Mouse (Mus musculus): Measurements from ENCODE around the gene Slc39a10.

DNA sequence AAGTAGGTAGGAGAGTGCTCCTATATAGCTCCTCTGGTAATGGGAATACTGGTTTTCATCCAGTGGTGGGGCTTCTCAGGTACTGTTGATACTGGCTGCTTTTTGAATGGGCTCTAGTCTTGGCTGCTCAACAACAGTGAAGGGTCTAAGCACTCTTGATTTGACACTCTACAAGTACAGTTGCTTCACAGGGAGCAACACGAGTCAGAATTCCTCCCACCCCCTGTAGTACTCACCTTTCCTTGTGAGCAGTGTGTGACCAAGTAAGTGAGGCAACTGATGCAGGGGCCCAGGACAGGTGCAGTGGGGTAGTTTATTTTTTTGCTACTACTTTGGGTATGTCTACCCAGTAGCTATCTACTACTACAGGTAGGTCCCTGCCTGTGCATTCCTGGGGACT is 87.6 kb downstream of the Slc39a10 start:
- TF ChIP-seq POLR2A (IDR thresholded peaks at IDR 0.05; ENCODE audit: control insufficient read depth in 1 of 2, insufficient read depth in 1 of 2, low read depth in 1 of 2, low read length in 2 of 2, poor library complexity in 1 of 2): no peak
- no peak for TF ChIP-seq CTCF (IDR thresholded peaks at IDR 0.05 in 2 of 3, conservative IDR thresholded peaks at IDR 0.05 in 1 of 3; ENCODE audit: control insufficient read depth in 1 of 3, insufficient read depth in 1 of 3, low read depth in 2 of 3, low read length in 3 of 3, poor library complexity in 1 of 3, severe bottlenecking in 1 of 3)
- TF ChIP-seq MAZ (IDR thresholded peaks at IDR 0.05; ENCODE audit: low read depth, low read length): no peak
- no peak for TF ChIP-seq ELF1 (IDR thresholded peaks at IDR 0.05; ENCODE audit: low read depth, low read length)
- no peak for TF ChIP-seq TAL1 (IDR thresholded peaks at IDR 0.05; ENCODE audit: low read length)
- no peak for TF ChIP-seq JUND (IDR thresholded peaks at IDR 0.05; ENCODE audit: low read depth, low read length)
- no peak for TF ChIP-seq MEF2A (IDR thresholded peaks at IDR 0.05; ENCODE audit: extremely low read depth, insufficient replicate concordance, low read depth, low read length, poor library complexity, severe bottlenecking)
- TF ChIP-seq RCOR1 (IDR thresholded peaks at IDR 0.05; ENCODE audit: low read depth, low read length): no peak
- TF ChIP-seq SMC3 (IDR thresholded peaks at IDR 0.05; ENCODE audit: low read depth, low read length): no peak
- no peak for TF ChIP-seq EP300 (IDR thresholded peaks at IDR 0.05; ENCODE audit: low read depth in 1 of 2, low read length in 2 of 2)
- no peak for TF ChIP-seq TCF12 (IDR thresholded peaks at IDR 0.05; ENCODE audit: low read depth, low read length)
- no peak for TF ChIP-seq E2F4 (IDR thresholded peaks at IDR 0.05; ENCODE audit: borderline replicate concordance, low read depth, low read length)
